Mouse (Mus musculus) bone marrow macrophage, adult 2 months (primary cell): Measurements from ENCODE around the gene Srgap3.

Experiments
- CTCF ChIP-seq: IDR thresholded peaks from 2 replicates; pipeline ENCODE4 v1.5.1; 2012; ENCODE audit warnings: low read depth, mild to moderate bottlenecking, low read length, moderate library complexity
- POLR2A ChIP-seq: IDR thresholded peaks from 2 replicates; pipeline ENCODE4 v1.6.1; 2012; ENCODE audit warnings: mild to moderate bottlenecking, low read depth, low read length, borderline replicate concordance

GRCm38 (mm10) chr6:112796607-112797006, 150.5 kb downstream of the Srgap3 start:
- TF ChIP-seq CTCF (no peak), POLR2A (no peak)
